Mouse (Mus musculus): ENCODE results near the gene Cys1. TPM values are rescaled to one million over a fixed set of nuclear protein-coding genes. Genes with fewer than 3 reads are reported as not detected.

Cys1 gene
- polyA plus RNA-seq, 1 experiment from 2014 or later, result 2.1 TPM

- no peak overlapping the region for H3K4me3 ChIP-seq (replicated peaks; ENCODE audit: low read length)
- WGBS, result 72% methylated on average over 6 of the region's 6 CpGs
- H3K4me1 ChIP-seq (replicated peaks; ENCODE audit: control insufficient read depth, insufficient read depth, low read length), result peaks cover 10% of the 10 kb centered on the region
- H3K27ac ChIP-seq (ENCODE audit: low read length), result no peak overlapping the region
- no peaks in the 10 kb centered on the region; the same call in 1 of the 2 replicates for H3K27me3 ChIP-seq (replicated peaks; ENCODE audit: control insufficient read depth, insufficient read depth, low read length)
- H3K36me3 ChIP-seq (ENCODE audit: control insufficient read depth, insufficient read depth), result no peaks in the 10 kb centered on the region
- no peak overlapping the region for H3K4me2 ChIP-seq (ENCODE audit: low read length)
- ATAC-seq, result no peak
- H3K9ac ChIP-seq (replicated peaks; ENCODE audit: low read depth, low read length), result no peak overlapping the region
- H3K9me3 ChIP-seq (ENCODE audit: control insufficient read depth, low read length), result no peaks in the 10 kb centered on the region
These were observed 4.6 kb upstream of the Cys1 start for GRCm38 (mm10) chr12:24686038-24686695.

GRCm38 (mm10) chr12:24683461-24683860, 1.8 kb upstream of the Cys1 start:
- no peak overlapping the region for H3K9ac ChIP-seq (replicated peaks; ENCODE audit: low read depth, low read length)
- 66% methylated on average over 7 of the region's 7 CpGs for WGBS
- no peaks in the 10 kb centered on the region for H3K9me3 ChIP-seq (ENCODE audit: control insufficient read depth, low read length)
- no peak for ATAC-seq
- H3K4me2 ChIP-seq (ENCODE audit: low read length), result no peak overlapping the region
- no peak overlapping the region for H3K27ac ChIP-seq (ENCODE audit: low read length)
- no peaks in the 10 kb centered on the region; the same call in 1 of the 2 replicates for H3K27me3 ChIP-seq (replicated peaks; ENCODE audit: control insufficient read depth, insufficient read depth, low read length)
- H3K4me1 ChIP-seq (replicated peaks; ENCODE audit: control insufficient read depth, insufficient read depth, low read length), result peaks cover 20% of the 10 kb centered on the region
- H3K36me3 ChIP-seq (ENCODE audit: control insufficient read depth, insufficient read depth), result no peaks in the 10 kb centered on the region
- H3K4me3 ChIP-seq (replicated peaks; ENCODE audit: low read length), result no peak overlapping the region

DNA sequence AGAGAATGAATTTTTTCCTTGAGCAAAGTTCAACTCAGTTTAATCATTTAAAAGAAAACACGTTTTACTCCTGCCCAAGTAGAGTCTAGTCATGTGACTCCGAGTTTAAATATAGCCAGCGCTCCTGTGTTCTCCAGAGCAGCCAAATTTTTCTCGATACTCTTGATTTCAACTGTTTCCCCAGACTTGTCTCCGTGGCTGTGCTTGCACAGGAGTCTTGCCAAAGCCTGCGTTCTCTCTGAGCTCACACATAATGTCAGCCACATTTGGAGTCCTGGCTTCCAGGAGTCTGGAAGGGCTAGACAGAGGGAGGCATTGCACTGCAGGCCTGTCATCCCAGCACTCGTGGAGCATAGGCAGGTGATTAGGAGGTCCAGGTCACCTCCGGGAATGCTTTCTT, 950 bp upstream of the Cys1 start:
- Histone ChIP-seq H3K36me3 (ENCODE audit: control insufficient read depth, insufficient read depth) (no peaks in the 10 kb centered on the region), H3K27ac (ENCODE audit: low read length) (no peak overlapping the region), H3K9me3 (ENCODE audit: control insufficient read depth, low read length) (no peaks in the 10 kb centered on the region), H3K27me3 (replicated peaks; ENCODE audit: control insufficient read depth, insufficient read depth, low read length) (no peaks in the 10 kb centered on the region; the same call in 1 of the 2 replicates), H3K9ac (replicated peaks; ENCODE audit: low read depth, low read length) (no peak overlapping the region), H3K4me1 (replicated peaks; ENCODE audit: control insufficient read depth, insufficient read depth, low read length) (peaks cover 20% of the 10 kb centered on the region), H3K4me2 (ENCODE audit: low read length) (no peak overlapping the region), H3K4me3 (replicated peaks; ENCODE audit: low read length) (no peak overlapping the region)
- no peak for ATAC-seq
- 42% methylated on average over 8 of the region's 8 CpGs for WGBS

DNA sequence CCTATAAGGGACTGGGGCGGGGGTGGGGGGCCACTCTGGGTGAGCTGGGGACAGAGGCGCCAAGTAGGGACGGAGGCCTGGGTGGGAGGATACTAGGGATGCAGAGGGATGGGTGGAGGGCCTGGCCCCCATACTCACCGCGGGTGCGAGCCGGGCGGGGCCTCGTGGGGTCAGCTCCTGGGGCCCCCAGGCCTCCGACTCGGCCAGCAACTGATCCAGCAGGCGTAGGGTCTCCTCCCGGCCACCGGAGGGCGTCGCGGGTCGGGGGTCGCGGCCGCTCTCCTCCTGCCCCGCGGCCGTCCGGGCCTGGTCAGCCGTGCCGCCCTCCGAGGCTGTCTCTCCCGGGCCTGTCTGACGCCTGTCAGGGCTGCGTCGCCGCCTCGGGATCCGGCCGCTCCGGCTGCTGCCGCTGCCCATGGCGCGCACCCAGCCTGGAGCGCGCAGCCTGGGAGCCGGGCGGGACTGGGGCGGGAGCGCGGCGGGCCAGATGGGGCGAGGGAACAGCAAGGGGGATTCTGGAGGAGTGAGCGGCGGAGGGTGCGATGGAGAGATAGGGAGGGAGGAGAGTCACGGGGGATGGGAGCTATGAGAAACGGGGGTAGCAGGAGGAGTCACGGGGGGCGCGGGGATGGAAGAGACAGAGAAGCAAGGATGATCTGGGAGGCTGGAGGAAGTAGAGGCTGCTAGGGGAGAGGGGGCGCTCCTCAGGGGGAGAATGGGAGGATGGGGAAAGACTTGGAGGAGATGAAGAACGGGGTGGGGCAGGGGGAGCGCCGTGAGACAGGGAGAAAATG, 924 bp downstream of the Cys1 start:
- WGBS, result 2% methylated on average over 60 of the region's 61 CpGs
- H3K36me3 ChIP-seq (ENCODE audit: control insufficient read depth, insufficient read depth), result no peaks in the 10 kb centered on the region
- peak overlapping the region; percentile 73 for H3K9ac ChIP-seq (replicated peaks; ENCODE audit: low read depth, low read length)
- H3K9me3 ChIP-seq (ENCODE audit: control insufficient read depth, low read length), result no peaks in the 10 kb centered on the region
- peaks cover 20% of the 10 kb centered on the region for H3K4me1 ChIP-seq (replicated peaks; ENCODE audit: control insufficient read depth, insufficient read depth, low read length)
- H3K4me3 ChIP-seq (replicated peaks; ENCODE audit: low read length), result peak overlapping the region; percentile 69
- peak overlapping the region; percentile 87 for H3K4me2 ChIP-seq (ENCODE audit: low read length)
- no peaks in the 10 kb centered on the region; the same call in 1 of the 2 replicates for H3K27me3 ChIP-seq (replicated peaks; ENCODE audit: control insufficient read depth, insufficient read depth, low read length)
- H3K27ac ChIP-seq (ENCODE audit: low read length), result no peak overlapping the region
- ATAC-seq, result peak; percentile 85

DNA sequence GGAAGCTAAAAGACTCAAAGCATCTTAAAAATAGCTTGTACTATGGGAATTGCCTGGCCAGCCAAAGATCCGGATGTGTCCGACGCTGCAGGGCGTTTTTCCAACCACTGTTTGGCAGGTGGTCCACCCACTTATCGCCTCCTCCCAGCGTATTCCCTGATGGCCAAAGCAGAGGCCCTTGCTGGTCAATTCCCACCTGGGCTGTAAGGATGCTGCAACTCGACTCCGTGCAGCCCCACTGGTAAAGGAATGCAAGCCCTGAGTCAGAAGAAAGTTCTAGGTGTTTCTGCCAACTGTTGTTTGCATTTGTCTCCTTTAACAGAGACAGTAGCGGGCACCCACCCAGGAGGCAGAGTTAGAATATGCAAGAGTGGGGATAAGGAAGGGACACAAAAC, 1.5 kb downstream of the Cys1 start:
- no peak overlapping the region for H3K27ac ChIP-seq (ENCODE audit: low read length)
- WGBS, result 24% methylated on average over 9 of the region's 9 CpGs
- no peaks in the 10 kb centered on the region for H3K9me3 ChIP-seq (ENCODE audit: control insufficient read depth, low read length)
- no peak for ATAC-seq
- H3K27me3 ChIP-seq (replicated peaks; ENCODE audit: control insufficient read depth, insufficient read depth, low read length), result no peaks in the 10 kb centered on the region; the same call in 1 of the 2 replicates
- peak overlapping the region; percentile 69 for H3K4me3 ChIP-seq (replicated peaks; ENCODE audit: low read length)
- H3K4me1 ChIP-seq (replicated peaks; ENCODE audit: control insufficient read depth, insufficient read depth, low read length), result peaks cover 20% of the 10 kb centered on the region
- H3K36me3 ChIP-seq (ENCODE audit: control insufficient read depth, insufficient read depth), result no peaks in the 10 kb centered on the region
- peak overlapping the region; percentile 73; the same call in 1 of the 2 replicates for H3K9ac ChIP-seq (replicated peaks; ENCODE audit: low read depth, low read length)
- H3K4me2 ChIP-seq (ENCODE audit: low read length), result peak overlapping the region; percentile 87

DNA sequence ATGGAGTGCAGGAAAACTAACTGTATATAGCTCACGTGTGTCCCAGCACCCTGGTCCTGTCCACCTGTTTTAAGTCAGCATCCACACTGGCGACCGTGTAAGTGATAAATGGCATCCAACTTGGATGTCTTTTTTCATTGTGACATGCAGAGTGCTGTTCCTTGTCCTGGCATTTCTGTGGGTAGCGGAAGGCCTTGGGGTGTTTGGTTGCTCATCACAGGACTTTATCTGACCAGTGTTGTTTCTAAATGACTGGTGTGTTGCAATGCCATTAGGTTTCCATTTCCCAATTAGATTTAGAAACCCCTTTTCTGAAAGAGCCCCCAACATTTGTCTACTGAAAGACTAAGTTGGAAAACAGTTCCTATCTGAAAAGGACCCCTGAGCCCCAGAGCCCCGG, 19.5 kb downstream of the Cys1 start:
- Histone ChIP-seq H3K4me2 (ENCODE audit: low read length) (no peak overlapping the region), H3K9me3 (ENCODE audit: control insufficient read depth, low read length) (no peaks in the 10 kb centered on the region), H3K4me1 (replicated peaks; ENCODE audit: control insufficient read depth, insufficient read depth, low read length) (peaks cover 5% of the 10 kb centered on the region; the same call in 1 of the 2 replicates), H3K4me3 (replicated peaks; ENCODE audit: low read length) (no peak overlapping the region), H3K36me3 (ENCODE audit: control insufficient read depth, insufficient read depth) (peaks cover 13% of the 10 kb centered on the region), H3K27me3 (replicated peaks; ENCODE audit: control insufficient read depth, insufficient read depth, low read length) (no peaks in the 10 kb centered on the region), H3K27ac (ENCODE audit: low read length) (no peak overlapping the region), H3K9ac (replicated peaks; ENCODE audit: low read depth, low read length) (no peak overlapping the region)
- ATAC-seq, result no peak
- WGBS, result 89% methylated on average over 5 of the region's 5 CpGs

GRCm38 (mm10) chr12:24661100-24661499, 20.5 kb downstream of the Cys1 start:
- Histone ChIP-seq H3K4me3 (replicated peaks; ENCODE audit: low read length) (no peak overlapping the region), H3K9ac (replicated peaks; ENCODE audit: low read depth, low read length) (no peak overlapping the region), H3K4me2 (ENCODE audit: low read length) (no peak overlapping the region), H3K4me1 (replicated peaks; ENCODE audit: control insufficient read depth, insufficient read depth, low read length) (peaks cover 14% of the 10 kb centered on the region), H3K27me3 (replicated peaks; ENCODE audit: control insufficient read depth, insufficient read depth, low read length) (no peaks in the 10 kb centered on the region), H3K27ac (ENCODE audit: low read length) (no peak overlapping the region), H3K36me3 (ENCODE audit: control insufficient read depth, insufficient read depth) (peaks cover 15% of the 10 kb centered on the region), H3K9me3 (ENCODE audit: control insufficient read depth, low read length) (no peaks in the 10 kb centered on the region)
- no peak for ATAC-seq
- 84% methylated on average over 4 of the region's 4 CpGs for WGBS

GRCm38 (mm10) chr12:24659923-24660322, 21.7 kb downstream of the Cys1 start:
- 96% methylated on average over 9 of the region's 9 CpGs for WGBS
- Histone ChIP-seq H3K36me3 (ENCODE audit: control insufficient read depth, insufficient read depth) (peaks cover 24% of the 10 kb centered on the region), H3K4me1 (replicated peaks; ENCODE audit: control insufficient read depth, insufficient read depth, low read length) (peaks cover 15% of the 10 kb centered on the region)

GRCm38 (mm10) chr12:24658998-24659397, 22.6 kb downstream of the Cys1 start:
- no peak for ATAC-seq
- no peak overlapping the region for H3K27ac ChIP-seq (ENCODE audit: low read length)
- peaks cover 31% of the 10 kb centered on the region for H3K36me3 ChIP-seq (ENCODE audit: control insufficient read depth, insufficient read depth)
- no peaks in the 10 kb centered on the region for H3K9me3 ChIP-seq (ENCODE audit: control insufficient read depth, low read length)
- H3K9ac ChIP-seq (replicated peaks; ENCODE audit: low read depth, low read length), result no peak overlapping the region
- 90% methylated on average over 4 of the region's 4 CpGs for WGBS
- no peak overlapping the region for H3K4me2 ChIP-seq (ENCODE audit: low read length)
- H3K4me3 ChIP-seq (replicated peaks; ENCODE audit: low read length), result no peak overlapping the region
- H3K27me3 ChIP-seq (replicated peaks; ENCODE audit: control insufficient read depth, insufficient read depth, low read length), result no peaks in the 10 kb centered on the region
- peaks cover 15% of the 10 kb centered on the region for H3K4me1 ChIP-seq (replicated peaks; ENCODE audit: control insufficient read depth, insufficient read depth, low read length)

More at GRCm38 (mm10) chr12:24659923-24660322, 21.7 kb downstream of the Cys1 start:
- Histone ChIP-seq H3K9ac (replicated peaks; ENCODE audit: low read depth, low read length) (no peak overlapping the region), H3K27ac (ENCODE audit: low read length) (no peak overlapping the region), H3K27me3 (replicated peaks; ENCODE audit: control insufficient read depth, insufficient read depth, low read length) (no peaks in the 10 kb centered on the region), H3K4me3 (replicated peaks; ENCODE audit: low read length) (no peak overlapping the region), H3K4me2 (ENCODE audit: low read length) (no peak overlapping the region), H3K9me3 (ENCODE audit: control insufficient read depth, low read length) (no peaks in the 10 kb centered on the region)
- ATAC-seq, result no peak

Measured in forebrain, embryonic 16.5 days (tissue).